Mouse (Mus musculus): ENCODE measurements around the gene Nrm. TPM values are rescaled to one million over a fixed set of nuclear protein-coding genes. Genes with fewer than 3 reads are reported as not detected.

Gene Nrm
- 7.6 and 12.1 TPM in 2 replicates for total RNA-seq (2014; rRNA removed)
- polyA plus RNA-seq (2015; fragmentation: Nextera tagmentation; extraction: Ambion mirVana), result 11.0 and 11.8 TPM in 2 replicates

DNA sequence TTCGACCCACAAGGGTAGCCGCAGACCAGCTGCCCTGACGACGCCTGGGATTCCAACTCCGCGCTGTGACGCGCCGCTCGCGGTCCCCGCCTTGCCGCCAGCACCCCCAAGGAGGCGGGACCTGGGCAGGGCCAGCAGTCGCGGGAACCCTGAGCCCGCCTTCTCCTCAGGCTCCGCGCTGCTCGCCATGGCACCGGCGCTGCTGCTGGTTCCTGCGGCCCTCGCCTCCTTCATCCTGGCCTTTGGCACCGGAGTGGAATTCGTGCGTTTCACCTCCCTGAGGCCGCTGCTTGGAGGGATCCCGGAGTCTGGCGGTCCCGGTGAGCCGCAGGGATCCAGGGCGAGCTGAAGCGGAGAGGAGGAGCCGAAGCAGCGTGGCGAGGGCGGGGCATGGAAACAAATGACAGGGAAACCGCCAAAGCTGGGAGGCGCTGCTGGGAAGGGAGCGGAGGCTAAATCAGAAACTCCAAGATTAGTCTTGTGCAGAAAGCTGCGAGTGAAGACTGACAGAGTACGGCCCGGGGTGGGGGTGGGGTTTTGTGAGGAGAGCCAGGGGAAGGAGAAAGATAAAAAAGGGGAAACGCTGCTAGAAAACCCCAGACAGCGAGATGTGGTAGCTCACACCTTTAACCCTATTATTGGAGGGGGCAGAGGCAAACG is at the start of gene Nrm:
Gene Nrm (plus strand): TSS at position 121 of the 660 bp plus-strand sequence.
- DNase-seq (ENCODE audit: low spot score) (peak; percentile 92), ATAC-seq (ENCODE audit: low FRiP score) (peak; percentile 89)
- peak within 1 kb of the TSS; percentile 62 for H3K4me2 ChIP-seq (ENCODE audit: low read depth, low read length, poor library complexity, severe bottlenecking)
- under 1% methylated on average over 47 of the region's 47 CpGs for WGBS
- peaks cover 2% of the 10 kb centered on the region; the same call in 1 of the 2 replicates for H3K4me1 ChIP-seq (ENCODE audit: insufficient read depth, low read length)
- peak within 1 kb of the TSS; percentile 80 for H3K4me3 ChIP-seq (ENCODE audit: low read depth, low read length)
- H3K27ac ChIP-seq (ENCODE audit: low read depth, low read length), result peak within 1 kb of the TSS; percentile 89
- peak within 1 kb of the TSS; percentile 81 for H3K9ac ChIP-seq (replicated peaks; ENCODE audit: low read length, poor library complexity, severe bottlenecking)
- H3K9me3 ChIP-seq (ENCODE audit: low read length), result no peaks in the 10 kb centered on the region
- no peaks in the 10 kb centered on the region for H3K27me3 ChIP-seq (ENCODE audit: insufficient read depth, low read length)
- peaks cover 4% of the 10 kb centered on the region; the same call in 1 of the 2 replicates for H3K36me3 ChIP-seq (ENCODE audit: insufficient read depth, low read length)
- TF ChIP-seq CTCF (IDR thresholded peaks at IDR 0.05), result peak; percentile 72

DNA sequence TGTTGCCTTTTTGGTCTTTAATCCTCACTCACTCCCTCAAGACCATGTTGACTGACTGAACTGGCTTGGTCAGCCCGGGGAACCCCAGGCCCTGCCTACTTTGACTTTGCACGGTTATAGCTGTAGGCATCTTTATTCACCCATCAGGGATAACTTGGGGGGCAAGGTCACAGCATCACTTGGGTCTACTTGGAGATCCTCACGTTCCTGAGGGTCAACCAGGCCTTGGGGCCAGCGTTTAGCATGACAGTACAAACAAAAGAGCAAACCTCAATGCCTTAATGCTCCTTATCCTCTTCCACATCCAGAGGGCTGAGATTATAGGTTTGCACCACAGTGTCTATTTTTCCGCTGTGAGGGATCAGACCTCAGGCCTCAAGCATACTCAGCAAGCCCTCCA is 48.8 kb upstream of the Nrm start:
- Histone ChIP-seq H3K9ac (replicated peaks; ENCODE audit: low read length, poor library complexity, severe bottlenecking) (no peak overlapping the region), H3K4me1 (ENCODE audit: insufficient read depth, low read length) (no peaks in the 10 kb centered on the region), H3K4me2 (ENCODE audit: low read depth, low read length, poor library complexity, severe bottlenecking) (no peak overlapping the region), H3K36me3 (ENCODE audit: insufficient read depth, low read length) (no peaks in the 10 kb centered on the region), H3K9me3 (ENCODE audit: low read length) (no peaks in the 10 kb centered on the region), H3K4me3 (ENCODE audit: low read depth, low read length) (no peak overlapping the region), H3K27ac (ENCODE audit: low read depth, low read length) (no peak overlapping the region), H3K27me3 (ENCODE audit: insufficient read depth, low read length) (no peaks in the 10 kb centered on the region)
- WGBS, result 77% methylated on average over 5 of the region's 5 CpGs
- ATAC-seq (ENCODE audit: low FRiP score), result no peak
- no peak for TF ChIP-seq CTCF (IDR thresholded peaks at IDR 0.05)
- no peak for DNase-seq (ENCODE audit: low spot score)

DNA sequence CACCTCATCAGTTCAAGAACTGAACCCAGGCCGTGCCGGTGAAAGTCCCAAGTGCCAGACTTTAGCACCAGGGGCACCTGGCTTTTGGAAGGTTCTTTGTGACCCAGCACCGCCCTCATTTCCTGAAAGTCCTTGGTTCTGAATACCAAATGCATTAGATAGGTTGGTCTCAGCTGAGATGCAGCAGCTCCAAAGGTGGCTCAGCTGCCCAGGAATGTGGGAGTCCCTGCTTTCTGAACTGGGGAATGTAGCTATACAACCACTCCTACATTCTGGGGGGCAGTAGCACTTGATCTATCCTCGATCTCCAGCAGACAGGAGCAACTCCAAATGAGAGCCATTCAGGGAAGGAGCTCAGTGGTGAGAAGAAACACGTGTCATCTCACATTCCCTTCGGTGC is 48.4 kb upstream of the Nrm start:
- 71% methylated on average over 6 of the region's 6 CpGs for WGBS
- Histone ChIP-seq H3K27ac (ENCODE audit: low read depth, low read length) (no peak overlapping the region), H3K4me1 (ENCODE audit: insufficient read depth, low read length) (no peaks in the 10 kb centered on the region), H3K9me3 (ENCODE audit: low read length) (no peaks in the 10 kb centered on the region), H3K27me3 (ENCODE audit: insufficient read depth, low read length) (no peaks in the 10 kb centered on the region), H3K9ac (replicated peaks; ENCODE audit: low read length, poor library complexity, severe bottlenecking) (no peak overlapping the region), H3K36me3 (ENCODE audit: insufficient read depth, low read length) (no peaks in the 10 kb centered on the region), H3K4me2 (ENCODE audit: low read depth, low read length, poor library complexity, severe bottlenecking) (no peak overlapping the region), H3K4me3 (ENCODE audit: low read depth, low read length) (no peak overlapping the region)
- ATAC-seq (ENCODE audit: low FRiP score) (no peak), DNase-seq (ENCODE audit: low spot score) (no peak)
- TF ChIP-seq CTCF (IDR thresholded peaks at IDR 0.05), result no peak

DNA sequence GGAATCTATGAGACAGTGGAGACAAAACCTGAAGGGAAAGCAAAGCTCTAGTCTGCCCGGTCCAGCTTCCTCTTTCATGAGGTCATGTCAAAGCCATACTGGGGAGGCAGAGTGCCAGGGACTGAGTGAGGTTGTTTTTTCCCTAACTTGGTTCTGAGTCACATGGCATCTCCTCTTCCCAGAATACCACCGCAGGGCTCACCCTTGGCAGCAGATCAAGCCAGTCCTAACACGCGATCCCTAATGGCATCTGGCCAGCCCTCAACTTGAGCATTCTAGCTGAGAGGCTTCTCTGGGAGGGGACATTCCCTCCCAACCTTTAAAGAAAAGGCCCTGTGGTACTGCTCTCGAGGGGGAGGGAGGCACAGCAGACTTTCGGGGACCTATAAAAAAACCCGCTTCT is 47.9 kb upstream of the Nrm start:
- H3K27me3 ChIP-seq (ENCODE audit: insufficient read depth, low read length), result no peaks in the 10 kb centered on the region
- no peak overlapping the region for H3K4me2 ChIP-seq (ENCODE audit: low read depth, low read length, poor library complexity, severe bottlenecking)
- H3K27ac ChIP-seq (ENCODE audit: low read depth, low read length), result peak overlapping the region; percentile 44
- H3K4me3 ChIP-seq (ENCODE audit: low read depth, low read length), result no peak overlapping the region
- no peak overlapping the region for H3K9ac ChIP-seq (replicated peaks; ENCODE audit: low read length, poor library complexity, severe bottlenecking)
- H3K4me1 ChIP-seq (ENCODE audit: insufficient read depth, low read length), result no peaks in the 10 kb centered on the region
- TF ChIP-seq CTCF (IDR thresholded peaks at IDR 0.05), result no peak
- DNase-seq (ENCODE audit: low spot score) (peak; percentile 82), ATAC-seq (ENCODE audit: low FRiP score) (no peak)
- H3K36me3 ChIP-seq (ENCODE audit: insufficient read depth, low read length), result no peaks in the 10 kb centered on the region
- 59% methylated on average over 7 of the region's 7 CpGs for WGBS
- H3K9me3 ChIP-seq (ENCODE audit: low read length), result no peaks in the 10 kb centered on the region

DNA sequence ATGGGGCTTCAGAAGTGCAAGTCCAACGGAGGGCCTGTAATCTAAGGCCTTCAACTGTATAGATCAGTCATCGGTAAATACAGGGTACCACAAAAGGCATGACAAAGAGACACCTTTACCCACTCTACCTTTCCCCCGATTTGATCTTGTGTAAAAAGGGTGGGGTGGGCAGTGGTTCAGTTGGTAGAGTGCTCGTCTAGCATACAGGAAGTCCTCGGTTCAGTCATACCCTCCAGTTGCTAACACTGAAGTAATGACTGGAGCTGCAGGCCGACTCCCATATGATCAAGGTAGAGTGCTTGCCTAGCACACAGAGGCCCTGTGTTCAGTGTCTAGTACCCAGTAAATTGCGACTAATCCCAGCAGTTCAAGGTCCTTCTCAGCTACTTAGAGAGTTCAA is 47.5 kb upstream of the Nrm start:
- WGBS, result 82% methylated on average over 7 of the region's 7 CpGs
- Histone ChIP-seq H3K27ac (ENCODE audit: low read depth, low read length) (peak overlapping the region; percentile 44), H3K9ac (replicated peaks; ENCODE audit: low read length, poor library complexity, severe bottlenecking) (no peak overlapping the region), H3K4me3 (ENCODE audit: low read depth, low read length) (no peak overlapping the region), H3K27me3 (ENCODE audit: insufficient read depth, low read length) (no peaks in the 10 kb centered on the region), H3K36me3 (ENCODE audit: insufficient read depth, low read length) (no peaks in the 10 kb centered on the region), H3K9me3 (ENCODE audit: low read length) (no peaks in the 10 kb centered on the region), H3K4me1 (ENCODE audit: insufficient read depth, low read length) (no peaks in the 10 kb centered on the region), H3K4me2 (ENCODE audit: low read depth, low read length, poor library complexity, severe bottlenecking) (no peak overlapping the region)
- ATAC-seq (ENCODE audit: low FRiP score) (no peak), DNase-seq (ENCODE audit: low spot score) (no peak)
- TF ChIP-seq CTCF (IDR thresholded peaks at IDR 0.05), result no peak

DNA sequence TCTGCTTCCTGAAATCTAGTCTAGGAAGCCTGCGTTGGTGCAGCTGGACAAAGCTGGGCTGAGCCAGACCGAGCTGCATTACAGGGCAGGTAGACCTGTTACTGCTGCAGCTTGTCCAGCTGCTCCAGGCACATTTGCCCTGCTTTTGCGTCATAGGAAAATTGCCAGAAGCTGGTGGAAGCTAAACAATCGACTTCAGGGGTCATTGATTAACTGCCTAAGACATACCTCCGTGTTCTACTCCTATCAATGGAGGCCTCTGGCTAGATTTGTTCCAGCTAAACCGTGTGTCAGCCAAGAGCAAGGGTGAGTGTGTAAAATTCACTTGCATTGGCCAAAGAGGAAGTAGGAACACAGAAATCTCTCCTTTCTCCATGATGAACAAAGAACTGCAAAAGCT is 46.4 kb upstream of the Nrm start:
- 68% methylated on average over 6 of the region's 6 CpGs for WGBS
- Histone ChIP-seq H3K27me3 (ENCODE audit: insufficient read depth, low read length) (no peaks in the 10 kb centered on the region), H3K4me2 (ENCODE audit: low read depth, low read length, poor library complexity, severe bottlenecking) (no peak overlapping the region), H3K9ac (replicated peaks; ENCODE audit: low read length, poor library complexity, severe bottlenecking) (no peak overlapping the region), H3K36me3 (ENCODE audit: insufficient read depth, low read length) (no peaks in the 10 kb centered on the region), H3K4me3 (ENCODE audit: low read depth, low read length) (no peak overlapping the region), H3K4me1 (ENCODE audit: insufficient read depth, low read length) (no peaks in the 10 kb centered on the region), H3K27ac (ENCODE audit: low read depth, low read length) (no peak overlapping the region), H3K9me3 (ENCODE audit: low read length) (no peaks in the 10 kb centered on the region)
- TF ChIP-seq CTCF (IDR thresholded peaks at IDR 0.05), result no peak
- no peak for DNase-seq (ENCODE audit: low spot score)
- ATAC-seq (ENCODE audit: low FRiP score), result no peak

Measured in midbrain, postnatal 0 days (tissue).